Comparison of ENCODE assay signal across 9 mouse cellular contexts in the genomic region with DNA sequence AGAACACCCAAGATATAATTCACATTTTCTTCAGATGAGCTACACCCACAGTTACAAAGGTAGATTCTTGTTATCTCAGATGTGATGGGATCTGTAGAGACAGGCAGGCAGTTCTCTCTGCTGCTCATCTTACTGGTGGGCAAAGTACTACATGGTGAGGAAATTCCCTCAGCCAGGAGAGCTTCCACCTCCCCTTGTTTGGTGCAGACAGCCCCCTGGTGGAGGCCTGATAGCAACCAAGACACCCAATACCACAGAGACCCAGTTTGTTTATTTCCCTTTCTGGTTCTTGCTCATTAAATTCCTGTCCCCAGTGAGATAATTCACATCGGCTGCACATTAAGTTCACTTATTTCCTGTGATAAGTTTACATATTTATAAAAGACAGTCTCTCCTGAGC.
DNase-seq lines count a peak whose midpoint lies in the region; ATAC-seq and TF ChIP-seq lines count a peak whose summit lies in the region.
"Had no signal": no experiment of that assay in that cellular context is flagged by ENCODE, and none has a peak within 500 bp of the region (broad histone marks: within the 10 kb centered on the region; RNA-seq: fewer than 3 reads in every experiment).

No protein-coding gene starts in this region.

- H3K4me2 ChIP-seq in liver, embryonic 14.5 days (ENCODE audit: low read depth) = no peak overlapping the region
- H3K4me2 ChIP-seq in liver, embryonic 11.5 days = no peak overlapping the region
- H3K4me2 ChIP-seq: liver, embryonic 13.5 days had no signal

- no peak overlapping the region for H3K9ac ChIP-seq in liver, embryonic 14.5 days (replicated peaks)
- H3K9ac ChIP-seq in liver, embryonic 11.5 days (ENCODE audit: low read depth, low read length) = no peak overlapping the region
- H3K9ac ChIP-seq: liver, embryonic 13.5 days had no signal

- no peak overlapping the region for H3K4me3 ChIP-seq in liver, embryonic 14.5 days (ENCODE audit: insufficient read depth in 1 of 2, low read depth in 2 of 2, low read length in 2 of 2)
- no peak overlapping the region for H3K4me3 ChIP-seq in liver, embryonic 11.5 days (ENCODE audit: low read depth, low read length)
- H3K4me3 ChIP-seq in embryonic facial prominence, embryonic 10.5 days = no peak overlapping the region
- H3K4me3 ChIP-seq: liver, embryonic 13.5 days had no signal

- peak; percentile 20; the same call in 1 of the 2 replicates for TF ChIP-seq CTCF in liver, embryonic 14.5 days (IDR thresholded peaks at IDR 0.05; ENCODE audit: low read depth)

- H3K27me3 ChIP-seq in liver, embryonic 14.5 days (ENCODE audit: control insufficient read depth, insufficient read depth, low read length) = no peaks in the 10 kb centered on the region
- H3K27me3 ChIP-seq in liver, embryonic 11.5 days (replicated peaks; ENCODE audit: control insufficient read depth, insufficient read depth, low read length) = no peaks in the 10 kb centered on the region
- no peaks in the 10 kb centered on the region for H3K27me3 ChIP-seq in embryonic facial prominence, embryonic 10.5 days (replicated peaks; ENCODE audit: low read depth, poor library complexity, severe bottlenecking)
- H3K27me3 ChIP-seq: liver, embryonic 13.5 days had no signal

- TF ChIP-seq EP300 in liver, embryonic 14.5 days (IDR thresholded peaks at IDR 0.05; ENCODE audit: low read depth) = no peak

- H3K36me3 ChIP-seq in liver, embryonic 14.5 days (replicated peaks; ENCODE audit: control insufficient read depth, insufficient read depth, low read depth) = no peaks in the 10 kb centered on the region
- no peaks in the 10 kb centered on the region for H3K36me3 ChIP-seq in liver, embryonic 11.5 days (ENCODE audit: control insufficient read depth, insufficient read depth, low read length)
- H3K36me3 ChIP-seq in embryonic facial prominence, embryonic 10.5 days (replicated peaks) = no peaks in the 10 kb centered on the region
- H3K36me3 ChIP-seq: liver, embryonic 13.5 days had no signal

- no peaks in the 10 kb centered on the region for H3K9me3 ChIP-seq in liver, embryonic 14.5 days (ENCODE audit: control insufficient read depth, low read length)
- H3K9me3 ChIP-seq in liver, embryonic 11.5 days (ENCODE audit: control insufficient read depth, low read length) = no peaks in the 10 kb centered on the region
- H3K9me3 ChIP-seq in embryonic facial prominence, embryonic 10.5 days = no peaks in the 10 kb centered on the region
- H3K9me3 ChIP-seq: liver, embryonic 13.5 days had no signal

- no peak overlapping the region for H3K27ac ChIP-seq in liver, embryonic 14.5 days
- no peak overlapping the region for H3K27ac ChIP-seq in liver, embryonic 11.5 days (ENCODE audit: low read depth, low read length)
- no peak overlapping the region for H3K27ac ChIP-seq in embryonic facial prominence, embryonic 10.5 days (replicated peaks)
- H3K27ac ChIP-seq: liver, embryonic 13.5 days had no signal

- no peaks in the 10 kb centered on the region for H3K4me1 ChIP-seq in liver, embryonic 14.5 days (replicated peaks; ENCODE audit: control insufficient read depth in 2 of 2, insufficient read depth in 2 of 2, low read length in 1 of 2)
- no peaks in the 10 kb centered on the region for H3K4me1 ChIP-seq in liver, embryonic 11.5 days (replicated peaks; ENCODE audit: control insufficient read depth, insufficient read depth, low read length)
- H3K4me1 ChIP-seq in embryonic facial prominence, embryonic 10.5 days = no peaks in the 10 kb centered on the region
- H3K4me1 ChIP-seq: liver, embryonic 13.5 days had no signal

- WGBS in liver, embryonic 14.5 days (ENCODE audit: insufficient replicate concordance) = 11% methylated on average over 1 of the region's 1 CpGs
- 30% methylated on average over 1 of the region's 1 CpGs for WGBS in liver, embryonic 11.5 days
- 43% methylated on average over 1 of the region's 1 CpGs for WGBS in embryonic facial prominence, embryonic 10.5 days

- ATAC-seq in liver, embryonic 14.5 days (ENCODE audit: insufficient read depth) = no peak
- no peak for ATAC-seq in liver, embryonic 11.5 days (replicated peaks; ENCODE audit: low FRiP score)

- DNase-seq in liver, embryonic 14.5 days (ENCODE audit: low read depth in 3 of 3, low spot score in 3 of 3) = no peak
- DNase-seq in liver, embryonic 11.5 days (ENCODE audit: low spot score) = no peak
- DNase-seq in NIH3T3 (ENCODE audit: low read depth) = peak; percentile 55
- DNase-seq in embryonic facial prominence, embryonic 10.5 days (ENCODE audit: low spot score) = peak; percentile 43
- DNase-seq in lung, postnatal 10 days = peak; percentile 5
- DNase-seq in thymus, postnatal 14 days = no peak
- no peak for DNase-seq in T-cell, adult 2 months (ENCODE audit: low spot score)
- DNase-seq in spleen, adult 18-20 months = no peak
- DNase-seq: liver, embryonic 13.5 days had no signal

Comparison
In these comparisons a context has a peak if more than half of its experiments do, and no peak if none do; other contexts are left out.
1. DNase-seq: peak in NIH3T3 (single experiment), embryonic facial prominence, embryonic 10.5 days (single experiment) and lung, postnatal 10 days (single experiment); none in liver, embryonic 14.5 days (0 of 3), liver, embryonic 11.5 days (single experiment), thymus, postnatal 14 days (single experiment), T-cell, adult 2 months (single experiment) and spleen, adult 18-20 months (0 of 2).